Mouse (Mus musculus) cerebellum, adult (tissue): ENCODE results near the gene Dnajb13.

Experiments used
- ATAC-seq: cut with Nextera tagmentation; 2 replicates; pipeline ENCODE4 v1.9.2; 2017; ENCODE audit warnings: mild to moderate bottlenecking, moderate library complexity, mixed read lengths; ENCODE audit not compliant: insufficient number of reproducible peaks, low FRiP score, low TSS enrichment

Dnajb13 gene

DNA sequence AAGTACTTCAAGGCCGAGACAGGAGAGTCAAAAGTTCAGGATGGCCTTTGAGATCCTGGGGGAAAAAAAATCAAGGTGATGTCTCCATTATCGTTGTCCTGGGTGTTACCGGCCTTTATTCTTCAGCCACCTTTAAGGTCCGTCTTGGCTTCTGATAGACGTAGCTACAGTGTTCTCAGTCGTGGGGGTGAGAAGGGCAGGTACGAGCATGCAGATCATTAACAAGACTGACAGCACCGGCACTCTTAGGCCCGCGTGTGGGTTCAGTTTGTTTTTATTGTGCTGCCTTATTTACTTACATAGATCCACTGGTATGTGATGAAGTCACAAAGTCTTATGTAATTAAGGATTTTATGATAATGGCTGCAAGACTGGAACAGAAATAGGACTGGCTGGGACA, 51.0 kb downstream of the Dnajb13 start:
- no peak for ATAC-seq

DNA sequence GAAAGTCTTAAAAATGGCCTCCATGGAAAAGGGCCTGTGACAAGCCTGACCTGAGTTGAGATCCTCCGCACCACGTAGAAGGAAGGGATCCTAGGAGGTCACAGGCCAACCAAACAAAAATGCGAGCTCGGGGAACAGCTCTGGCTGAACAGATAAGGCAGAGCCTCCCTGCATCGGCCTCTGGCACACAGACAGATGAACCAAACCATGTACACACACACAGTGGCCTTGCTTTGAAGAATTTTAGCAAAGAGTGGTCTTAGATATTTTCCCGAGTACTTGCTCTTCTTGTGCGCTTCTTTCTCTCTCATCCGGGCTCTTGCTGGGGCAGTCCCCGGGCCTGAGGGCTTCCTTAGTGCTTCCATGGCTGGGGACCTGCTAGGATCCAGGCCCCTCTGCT, 51.6 kb downstream of the Dnajb13 start:
- ATAC-seq = no peak

DNA sequence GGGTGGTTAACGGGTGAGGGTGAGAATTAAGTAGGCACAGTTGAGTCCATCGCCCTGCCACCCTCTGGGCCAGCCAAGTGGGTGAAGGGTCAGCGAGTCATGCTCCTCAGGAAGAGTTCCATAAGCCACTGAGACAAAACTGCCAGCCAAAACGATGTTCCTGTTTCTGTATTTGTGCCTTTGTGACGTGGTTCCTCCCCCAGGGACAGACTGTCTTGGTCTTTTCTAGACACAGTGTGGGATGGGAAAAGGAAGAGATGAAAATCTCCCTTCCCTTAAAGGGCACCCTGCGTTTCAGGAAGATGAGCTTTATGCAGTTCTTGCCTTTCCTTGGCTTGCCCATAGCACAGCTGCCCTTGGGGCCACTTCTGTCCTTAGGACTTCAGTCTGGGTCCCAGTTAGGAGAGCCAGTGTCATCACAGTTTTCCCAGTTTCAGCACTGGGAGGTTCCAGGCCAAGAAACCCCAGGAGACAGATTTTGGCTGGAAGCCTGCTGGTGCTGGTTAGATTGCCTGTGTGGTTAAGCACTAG, 53.1 kb downstream of the Dnajb13 start:
- ATAC-seq = no peak

DNA sequence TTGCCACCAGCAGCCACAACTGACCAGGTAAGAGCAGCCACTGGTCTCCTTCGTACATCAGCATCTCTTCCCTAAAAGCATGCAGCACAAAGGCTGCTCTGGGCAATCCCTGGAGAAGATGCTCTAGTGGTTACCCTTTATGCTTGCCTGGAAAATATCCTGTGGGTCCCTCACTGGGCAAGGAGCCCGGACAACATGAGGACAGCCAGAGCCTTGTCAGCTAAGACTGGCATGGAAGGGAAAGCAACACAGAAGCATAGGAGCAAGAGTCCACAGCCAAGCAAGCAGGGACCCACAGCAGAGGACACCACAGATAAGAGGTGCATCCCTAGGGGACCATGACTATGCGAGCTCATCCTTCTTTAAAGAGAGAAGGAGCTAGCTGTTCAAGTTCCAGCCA, 54.9 kb downstream of the Dnajb13 start:
- no peak for ATAC-seq

DNA sequence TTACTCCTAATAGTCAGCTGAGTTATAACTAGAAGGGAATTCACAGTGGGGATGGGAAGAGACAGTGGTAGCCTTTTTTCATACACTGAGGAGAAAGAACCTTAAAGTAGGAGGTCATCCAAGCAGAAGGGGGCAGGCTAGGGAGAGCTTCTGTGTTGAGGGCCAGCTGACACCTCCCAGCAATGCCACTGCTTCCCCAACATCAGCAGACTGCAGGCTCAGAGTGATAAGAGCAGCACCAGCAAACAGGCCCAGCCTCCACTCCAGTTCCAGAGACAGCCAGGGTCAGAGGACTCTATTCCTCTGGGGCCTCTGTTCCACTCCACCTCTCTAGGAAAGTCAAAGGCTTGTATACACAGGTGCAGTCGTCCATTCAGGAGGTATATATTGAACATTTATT, 56.6 kb downstream of the Dnajb13 start:
- ATAC-seq = no peak
